ENCODE assay signal across 8 mouse cellular contexts in genomic region chr11:69398059-69398458, GRCm38 (mm10). TPM values are rescaled to one million over a fixed set of nuclear protein-coding genes. Genes with fewer than 3 reads are reported as not detected.
DNase-seq lines count a peak whose midpoint lies in the region; ATAC-seq lines count a peak whose summit lies in the region.

Gene Tmem88 (minus strand): TSS chr11:69398234.

- no peak for ATAC-seq in embryonic facial prominence, embryonic 13.5 days (ENCODE audit: insufficient number of reproducible peaks, insufficient read depth, low FRiP score, low TSS enrichment, low read depth)
- ATAC-seq in heart, embryonic 15.5 days (replicated peaks; ENCODE audit: insufficient number of reproducible peaks, insufficient read depth, low FRiP score, low read depth), result no peak
- ATAC-seq in midbrain, embryonic 11.5 days (ENCODE audit: low FRiP score), result no peak

- peak within 1 kb of the TSS; percentile 95 for H3K27ac ChIP-seq in embryonic facial prominence, embryonic 13.5 days
- H3K27ac ChIP-seq in heart, embryonic 15.5 days, result peak within 1 kb of the TSS; percentile 99
- no peak within 1 kb of the TSS for H3K27ac ChIP-seq in midbrain, embryonic 11.5 days (ENCODE audit: low read depth, low read length)

- no peaks in the 10 kb centered on the region for H3K9me3 ChIP-seq in embryonic facial prominence, embryonic 13.5 days
- no peaks in the 10 kb centered on the region for H3K9me3 ChIP-seq in heart, embryonic 15.5 days (replicated peaks)
- no peaks in the 10 kb centered on the region for H3K9me3 ChIP-seq in midbrain, embryonic 11.5 days (ENCODE audit: control insufficient read depth, low read length)

- peak within 1 kb of the TSS; percentile 84 for H3K9ac ChIP-seq in embryonic facial prominence, embryonic 13.5 days
- H3K9ac ChIP-seq in heart, embryonic 15.5 days, result peak within 1 kb of the TSS; percentile 94
- H3K9ac ChIP-seq in midbrain, embryonic 11.5 days (ENCODE audit: low read length), result peak within 1 kb of the TSS; percentile 51

- peak within 1 kb of the TSS; percentile 56 for H3K4me3 ChIP-seq in embryonic facial prominence, embryonic 13.5 days
- H3K4me3 ChIP-seq in heart, embryonic 15.5 days, result peak within 1 kb of the TSS; percentile 87
- peak within 1 kb of the TSS; percentile 24 for H3K4me3 ChIP-seq in midbrain, embryonic 11.5 days (ENCODE audit: low read depth, low read length)

- WGBS in embryonic facial prominence, embryonic 13.5 days, result 6% methylated on average over 16 of the region's 16 CpGs
- WGBS in heart, embryonic 15.5 days, result 11% methylated on average over 16 of the region's 16 CpGs
- 1% methylated on average over 15 of the region's 16 CpGs for WGBS in midbrain, embryonic 11.5 days

- peak; percentile 17 for DNase-seq in urinary bladder, postnatal 25 days (ENCODE audit: low spot score)
- DNase-seq in urinary bladder, postnatal 4 days (ENCODE audit: low spot score in 2 of 2), result no peak
- DNase-seq in kidney, postnatal 14 days, result peak; percentile 78
- DNase-seq in midbrain, embryonic 11.5 days (ENCODE audit: low spot score, missing footprints), result peak; percentile 92
- no peak for DNase-seq in layer of hippocampus, adult 9-10 months (ENCODE audit: low spot score)
- DNase-seq in left cerebral cortex, adult 18-20 months (ENCODE audit: low spot score in 2 of 2), result no peak

- peak within 1 kb of the TSS; percentile 74 for H3K4me2 ChIP-seq in embryonic facial prominence, embryonic 13.5 days
- peak within 1 kb of the TSS; percentile 82 for H3K4me2 ChIP-seq in heart, embryonic 15.5 days
- H3K4me2 ChIP-seq in midbrain, embryonic 11.5 days, result peak within 1 kb of the TSS; percentile 82

- peaks cover 51% of the 10 kb centered on the region for H3K4me1 ChIP-seq in embryonic facial prominence, embryonic 13.5 days
- H3K4me1 ChIP-seq in heart, embryonic 15.5 days (replicated peaks), result peaks cover 53% of the 10 kb centered on the region
- peaks cover 43% of the 10 kb centered on the region for H3K4me1 ChIP-seq in midbrain, embryonic 11.5 days (ENCODE audit: control insufficient read depth, insufficient read depth, low read length)

- H3K27me3 ChIP-seq in embryonic facial prominence, embryonic 13.5 days, result peaks cover 11% of the 10 kb centered on the region; the same call in 1 of the 2 replicates
- H3K27me3 ChIP-seq in heart, embryonic 15.5 days, result no peaks in the 10 kb centered on the region
- H3K27me3 ChIP-seq in midbrain, embryonic 11.5 days (ENCODE audit: control insufficient read depth, insufficient read depth, low read length), result peaks cover 13% of the 10 kb centered on the region

- peaks cover 49% of the 10 kb centered on the region for H3K36me3 ChIP-seq in embryonic facial prominence, embryonic 13.5 days
- peaks cover 33% of the 10 kb centered on the region for H3K36me3 ChIP-seq in heart, embryonic 15.5 days
- H3K36me3 ChIP-seq in midbrain, embryonic 11.5 days (ENCODE audit: control insufficient read depth, insufficient read depth, low read length), result peaks cover 23% of the 10 kb centered on the region

RNA-seq across cellular contexts. Expression of gene Tmem88, which starts in this region (rescaled TPM):
- polyA plus RNA-seq in embryonic facial prominence, embryonic 13.5 days (2015; fragmentation: Nextera tagmentation; extraction: Ambion mirVana), result 13.2 and 16.4 TPM in 2 replicates
- polyA plus RNA-seq in heart, embryonic 15.5 days (2015; fragmentation: Nextera tagmentation; extraction: Ambion mirVana), result 37.3 and 40.6 TPM in 2 replicates
- polyA plus RNA-seq in midbrain, embryonic 11.5 days (2014; fragmentation: Nextera tagmentation; extraction: Ambion mirVana), result 11.9 and 13.1 TPM in 2 replicates
- 1 to 10 TPM; 3.4 to 3.7 TPM for total RNA-seq in left cerebral cortex, adult 18-20 months (2021)

Comparison
In these comparisons a context has a peak if more than half of its experiments do, and no peak if none do; other contexts are left out.
1. DNase-seq: peak in urinary bladder, postnatal 25 days (single experiment), kidney, postnatal 14 days (single experiment) and midbrain, embryonic 11.5 days (single experiment); none in urinary bladder, postnatal 4 days (0 of 2), layer of hippocampus, adult 9-10 months (single experiment) and left cerebral cortex, adult 18-20 months (0 of 2).
2. H3K4me3 ChIP-seq: peak in every context shown above with its lines; median percentile 87 in heart, embryonic 15.5 days; 56 in embryonic facial prominence, embryonic 13.5 days; 24 in midbrain, embryonic 11.5 days.
3. Peak in every context shown above with its lines, with median percentiles within 50 percentile points of each other: H3K4me2 ChIP-seq and H3K9ac ChIP-seq.